13 mouse cellular contexts compared by ENCODE assay signal in genomic region chr9:109092799-109093198, GRCm38 (mm10). TPM values are rescaled to one million over a fixed set of nuclear protein-coding genes. Genes with fewer than 3 reads are reported as not detected.
DNase-seq lines count a peak whose midpoint lies in the region; ATAC-seq lines count a peak whose summit lies in the region.
"Had no signal": no experiment of that assay in that cellular context is flagged by ENCODE, and none has a peak within 500 bp of the region (broad histone marks: within the 10 kb centered on the region; RNA-seq: fewer than 3 reads in every experiment).

No protein-coding gene starts in this region.

- H3K36me3 ChIP-seq in lung, embryonic 15.5 days, result no peaks in the 10 kb centered on the region
- no peaks in the 10 kb centered on the region for H3K36me3 ChIP-seq in stomach, embryonic 15.5 days

- DNase-seq in lung, adult 18-20 months, result no peak
- peak; percentile 38 for DNase-seq in kidney, adult 18-20 months
- peak; percentile 54 to 56 for DNase-seq in kidney, postnatal 36 days
- DNase-seq in right cerebral cortex, postnatal 14 days, result no peak
- DNase-seq in testis, postnatal 10 days (ENCODE audit: low spot score), result no peak
- DNase-seq: cerebellum, postnatal 10 days; left cerebral cortex, postnatal 4 days; thymus, postnatal 36 days had no signal

- 0 out of 2 replicates have a peak overlapping the region, but pooled peaks have one; percentile 99 for H3K27ac ChIP-seq in lung, embryonic 15.5 days
- H3K27ac ChIP-seq in stomach, embryonic 15.5 days, result peak overlapping the region; percentile 59; the same call in 1 of the 2 replicates

- ATAC-seq in lung, embryonic 15.5 days (ENCODE audit: borderline replicate concordance, extremely low read depth, low FRiP score, low TSS enrichment), result no peak
- no peak for ATAC-seq in stomach, embryonic 15.5 days (ENCODE audit: insufficient read depth, low FRiP score, low read depth)
- ATAC-seq: hindbrain, embryonic 16.5 days; Patski had no signal

- WGBS in lung, embryonic 15.5 days, result 57% methylated on average over 6 of the region's 6 CpGs
- WGBS in stomach, embryonic 15.5 days, result 48% methylated on average over 6 of the region's 6 CpGs

- no peak overlapping the region for H3K4me2 ChIP-seq in lung, embryonic 15.5 days
- H3K4me2 ChIP-seq in stomach, embryonic 15.5 days, result no peak overlapping the region

- H3K4me1 ChIP-seq in lung, embryonic 15.5 days, result peaks cover 48% of the 10 kb centered on the region
- peaks cover 40% of the 10 kb centered on the region for H3K4me1 ChIP-seq in stomach, embryonic 15.5 days

- H3K9me3 ChIP-seq in lung, embryonic 15.5 days, result no peaks in the 10 kb centered on the region
- no peaks in the 10 kb centered on the region for H3K9me3 ChIP-seq in stomach, embryonic 15.5 days

- H3K27me3 ChIP-seq in lung, embryonic 15.5 days, result no peaks in the 10 kb centered on the region
- H3K27me3 ChIP-seq in stomach, embryonic 15.5 days (replicated peaks), result no peaks in the 10 kb centered on the region

- no peak overlapping the region for H3K4me3 ChIP-seq in lung, embryonic 15.5 days
- no peak overlapping the region for H3K4me3 ChIP-seq in stomach, embryonic 15.5 days (replicated peaks)
- H3K4me3 ChIP-seq: erythroblast, embryonic 14.5 days had no signal

- H3K9ac ChIP-seq in lung, embryonic 15.5 days, result no peak overlapping the region
- H3K9ac ChIP-seq in stomach, embryonic 15.5 days, result no peak overlapping the region

RNA-seq across cellular contexts. Expression of gene Plxnb1, which starts 2.4 kb away (rescaled TPM):
- polyA plus RNA-seq in lung, embryonic 15.5 days (2015; fragmentation: Nextera tagmentation; extraction: Ambion mirVana), result 18.2 and 18.4 TPM in 2 replicates
- 12.8 and 13.3 TPM in 2 replicates for polyA plus RNA-seq in stomach, embryonic 15.5 days (2015; fragmentation: Nextera tagmentation; extraction: Ambion mirVana)

RNA-seq across cellular contexts. Expression of gene Tma7, which starts 10.4 kb away (rescaled TPM):
- polyA plus RNA-seq in lung, embryonic 15.5 days (2015; fragmentation: Nextera tagmentation; extraction: Ambion mirVana), result 519 and 556 TPM in 2 replicates
- 586 and 587 TPM in 2 replicates for polyA plus RNA-seq in stomach, embryonic 15.5 days (2015; fragmentation: Nextera tagmentation; extraction: Ambion mirVana)

RNA-seq across cellular contexts. Expression of gene Ccdc51, which starts 10.5 kb away (rescaled TPM):
- polyA plus RNA-seq in lung, embryonic 15.5 days (2015; fragmentation: Nextera tagmentation; extraction: Ambion mirVana), result 11.2 and 11.5 TPM in 2 replicates
- polyA plus RNA-seq in stomach, embryonic 15.5 days (2015; fragmentation: Nextera tagmentation; extraction: Ambion mirVana), result 14.7 and 16.3 TPM in 2 replicates

RNA-seq across cellular contexts. Expression of gene Atrip, which starts 18.9 kb away (rescaled TPM):
- 26.4 and 27.0 TPM in 2 replicates for polyA plus RNA-seq in lung, embryonic 15.5 days (2015; fragmentation: Nextera tagmentation; extraction: Ambion mirVana)
- polyA plus RNA-seq in stomach, embryonic 15.5 days (2015; fragmentation: Nextera tagmentation; extraction: Ambion mirVana), result 24.7 and 26.1 TPM in 2 replicates

RNA-seq across cellular contexts. Expression of gene Trex1, which starts 33.3 kb away (rescaled TPM):
- 12.7 and 14.0 TPM in 2 replicates for polyA plus RNA-seq in lung, embryonic 15.5 days (2015; fragmentation: Nextera tagmentation; extraction: Ambion mirVana)
- polyA plus RNA-seq in stomach, embryonic 15.5 days (2015; fragmentation: Nextera tagmentation; extraction: Ambion mirVana), result 12.7 and 14.4 TPM in 2 replicates

Comparison
In these comparisons a context has a peak if more than half of its experiments do, and no peak if none do; other contexts are left out.
1. DNase-seq: peak in kidney, adult 18-20 months (single experiment) and kidney, postnatal 36 days (2 of 2); none in lung, adult 18-20 months (0 of 2), right cerebral cortex, postnatal 14 days (single experiment) and testis, postnatal 10 days (single experiment).